Mouse (Mus musculus) heart, embryonic 11.5 days (tissue): ENCODE results near the gene Tmprss12. TPM values are rescaled to one million over a fixed set of nuclear protein-coding genes. Genes with fewer than 3 reads are reported as not detected.
"Not testable (repeated sequence)": the region's sequence is repeated elsewhere in the genome, so short reads cannot be mapped to it uniquely, and the experiment has no call there.

Experiments used
- ATAC-seq: fragments of 200-750 bp; cut with Nextera tagmentation; replicated peaks from 2 replicates; pipeline ENCODE4 v1.8.0; 2017; ENCODE audit warnings: moderate library complexity; ENCODE audit not compliant: insufficient number of reproducible peaks, low FRiP score, low TSS enrichment
- H3K27ac ChIP-seq: fragments of 300-500 bp; sonication (generic); 2 replicates; pipeline ENCODE4 v1.5.1; 2014; ENCODE audit warnings: mild to moderate bottlenecking, low read depth, low read length
- H3K27me3 ChIP-seq: fragments of 300-500 bp; sonication (generic); 2 replicates; pipeline ENCODE4 v1.6.1; 2014; ENCODE audit warnings: mild to moderate bottlenecking, low read length, mixed read lengths; ENCODE audit not compliant: control insufficient read depth, insufficient read depth
- H3K36me3 ChIP-seq: fragments of 300-500 bp; sonication (generic); 2 replicates; pipeline ENCODE4 v1.6.1; 2014; ENCODE audit warnings: mild to moderate bottlenecking, low read length, moderate library complexity, mixed read lengths; ENCODE audit not compliant: control insufficient read depth, insufficient read depth
- H3K4me1 ChIP-seq: fragments of 300-500 bp; sonication (generic); 2 replicates; pipeline ENCODE4 v1.6.1; 2014; ENCODE audit warnings: low read length; ENCODE audit not compliant: control insufficient read depth, insufficient read depth
- H3K4me2 ChIP-seq: fragments of 300-500 bp; sonication (generic); 2 replicates; pipeline ENCODE4 v1.6.1; 2014; ENCODE audit warnings: mild to moderate bottlenecking, moderate library complexity
- H3K4me3 ChIP-seq: fragments of 300-500 bp; sonication (generic); 2 replicates; pipeline ENCODE4 v1.5.1; 2014; ENCODE audit warnings: low read depth, low read length
- H3K9ac ChIP-seq: fragments of 300-500 bp; sonication (generic); 2 replicates; pipeline ENCODE4 v1.6.1; 2014; ENCODE audit warnings: mild to moderate bottlenecking, low read depth, low read length, moderate library complexity
- H3K9me3 ChIP-seq: fragments of 300-500 bp; sonication (generic); replicated peaks from 2 replicates; pipeline ENCODE4 v1.6.1; 2016; ENCODE audit warnings: low read length; ENCODE audit not compliant: control insufficient read depth
- WGBS: fragments of 180-500 bp; shearing (Covaris S2); extraction: QIAGEN DNeasy Blood & Tissue Kit; methylation state at CpG from one replicate; pipeline ENCODE4 v1.1.7; 2014; ENCODE audit not compliant: insufficient replicate concordance; 5-methylcytosine and 5-hydroxymethylcytosine counted together
- polyA plus RNA-seq: library from polyadenylated mRNA; unstranded; fragments of >200 nt; fragmentation: Nextera tagmentation; extraction: Ambion mirVana; gene quantifications from 2 replicates; pipeline ENCODE4 v1.2.1, GENCODE M21; 2014

The Tmprss12 gene
- polyA plus RNA-seq, 1 experiment from 2014 or later = not detected

GRCm38 (mm10) chr15:100269776-100270175 lies 10.9 kb upstream of the Tmprss12 start:
- Histone ChIP-seq H3K27ac (no peak overlapping the region), H3K9ac (no peak overlapping the region), H3K36me3 (no peaks in the 10 kb centered on the region), H3K4me1 (no peaks in the 10 kb centered on the region), H3K9me3 (no peaks in the 10 kb centered on the region), H3K4me3 (no peak overlapping the region), H3K27me3 (0 out of 2 replicates have a peak, but pooled peaks cover 5% of the 10 kb centered on the region), H3K4me2 (no peak overlapping the region)
- WGBS = 14% methylated on average over 9 of the region's 9 CpGs
- ATAC-seq = no peak

- not testable (repeated sequence) for H3K36me3 ChIP-seq, ATAC-seq, H3K4me3 ChIP-seq, H3K4me2 ChIP-seq, H3K27ac ChIP-seq, H3K27me3 ChIP-seq, H3K4me1 ChIP-seq, H3K9ac ChIP-seq, H3K9me3 ChIP-seq
- 26% methylated on average over 7 of the region's 7 CpGs for WGBS
These were observed 10.0 kb upstream of the Tmprss12 start for GRCm38 (mm10) chr15:100270609-100271008.

- Histone ChIP-seq H3K9ac (no peak overlapping the region), H3K27ac (no peak overlapping the region), H3K36me3 (no peaks in the 10 kb centered on the region), H3K4me2 (no peak overlapping the region), H3K27me3 (0 out of 2 replicates have a peak, but pooled peaks cover 5% of the 10 kb centered on the region), H3K9me3 (no peaks in the 10 kb centered on the region), H3K4me3 (no peak overlapping the region), H3K4me1 (no peaks in the 10 kb centered on the region)
- 65% methylated on average over 14 of the region's 14 CpGs for WGBS
- no peak for ATAC-seq
These were observed 9.2 kb upstream of the Tmprss12 start for GRCm38 (mm10) chr15:100271411-100271810.

- not testable (repeated sequence) for H3K4me2 ChIP-seq, H3K9me3 ChIP-seq, H3K27ac ChIP-seq, H3K4me1 ChIP-seq, H3K27me3 ChIP-seq, ATAC-seq, H3K4me3 ChIP-seq, H3K9ac ChIP-seq, H3K36me3 ChIP-seq
- 84% methylated on average over 4 of the region's 4 CpGs for WGBS
These were observed 6.8 kb upstream of the Tmprss12 start for GRCm38 (mm10) chr15:100273791-100274308.

- no peaks in the 10 kb centered on the region for H3K9me3 ChIP-seq
- H3K4me1 ChIP-seq = no peaks in the 10 kb centered on the region
- no peak overlapping the region for H3K4me3 ChIP-seq
- ATAC-seq = no peak
- 78% methylated on average over 7 of the region's 7 CpGs for WGBS
- H3K9ac ChIP-seq = no peak overlapping the region
- no peaks in the 10 kb centered on the region for H3K36me3 ChIP-seq
- H3K27me3 ChIP-seq = no peaks in the 10 kb centered on the region
- no peak overlapping the region for H3K27ac ChIP-seq
- no peak overlapping the region for H3K4me2 ChIP-seq
These were observed 5.7 kb upstream of the Tmprss12 start for GRCm38 (mm10) chr15:100274790-100275559.

- no peak overlapping the region for H3K9ac ChIP-seq
- H3K9me3 ChIP-seq = no peaks in the 10 kb centered on the region
- no peaks in the 10 kb centered on the region for H3K4me1 ChIP-seq
- no peak overlapping the region for H3K4me2 ChIP-seq
- 97% methylated on average over 4 of the region's 4 CpGs for WGBS
- H3K27ac ChIP-seq = no peak overlapping the region
- no peak for ATAC-seq
- no peak overlapping the region for H3K4me3 ChIP-seq
- H3K36me3 ChIP-seq = no peaks in the 10 kb centered on the region
- no peaks in the 10 kb centered on the region for H3K27me3 ChIP-seq
These were observed 4.2 kb upstream of the Tmprss12 start for GRCm38 (mm10) chr15:100276403-100276802.

- WGBS = 77% methylated on average over 3 of the region's 3 CpGs
- H3K9me3 ChIP-seq = no peaks in the 10 kb centered on the region
- ATAC-seq = no peak
- no peak overlapping the region for H3K4me2 ChIP-seq
- H3K4me1 ChIP-seq = no peaks in the 10 kb centered on the region
- no peak overlapping the region for H3K27ac ChIP-seq
- H3K9ac ChIP-seq = no peak overlapping the region
- no peaks in the 10 kb centered on the region for H3K27me3 ChIP-seq
- H3K36me3 ChIP-seq = no peaks in the 10 kb centered on the region
- no peak overlapping the region for H3K4me3 ChIP-seq
These were observed 3.1 kb upstream of the Tmprss12 start for GRCm38 (mm10) chr15:100277586-100277985.

- H3K4me1 ChIP-seq = peaks cover 3% of the 10 kb centered on the region; the same call in 1 of the 2 replicates
- H3K9me3 ChIP-seq = no peaks in the 10 kb centered on the region
- H3K36me3 ChIP-seq = no peaks in the 10 kb centered on the region
- no peak overlapping the region for H3K9ac ChIP-seq
- 86% methylated on average over 6 of the region's 6 CpGs for WGBS
- H3K4me2 ChIP-seq = no peak overlapping the region
- no peak overlapping the region for H3K27ac ChIP-seq
- H3K4me3 ChIP-seq = no peak overlapping the region
- H3K27me3 ChIP-seq = peaks cover 4% of the 10 kb centered on the region; the same call in 1 of the 2 replicates
- ATAC-seq = no peak
These were observed 8.3 kb downstream of the Tmprss12 start for GRCm38 (mm10) chr15:100288980-100289379.

GRCm38 (mm10) chr15:100290858-100291257 lies 10.2 kb downstream of the Tmprss12 start:
- Histone ChIP-seq H3K27ac (no peak overlapping the region), H3K36me3 (no peaks in the 10 kb centered on the region), H3K9ac (no peak overlapping the region), H3K4me3 (no peak overlapping the region), H3K9me3 (no peaks in the 10 kb centered on the region), H3K4me2 (no peak overlapping the region), H3K27me3 (peaks cover 4% of the 10 kb centered on the region; the same call in 1 of the 2 replicates), H3K4me1 (peaks cover 3% of the 10 kb centered on the region; the same call in 1 of the 2 replicates)
- WGBS = 82% methylated on average over 5 of the region's 5 CpGs
- no peak for ATAC-seq
